Mouse (Mus musculus) inflammation-experienced regulatory T-cells, adult 6 months (primary cell): ENCODE results near the gene Adgrl1. TPM values are rescaled to one million over a fixed set of nuclear protein-coding genes. Genes with fewer than 3 reads are reported as not detected.

Experiments
- ATAC-seq: one replicate; pipeline ENCODE4 v1.8.0; 2017
- polyA plus RNA-seq, 3 experiments: library from polyadenylated mRNA; unstranded; fragments of 100-300 nt; shearing (Covaris generic); gene quantifications; one replicate each; pipeline ENCODE4 v1.2.1; 2017

Gene Adgrl1
- polyA plus RNA-seq = 10 to 100 TPM in 2 of 3 experiments, 1 to 10 TPM in 1; 5.1 to 13.8 (median 11.3) TPM

DNA sequence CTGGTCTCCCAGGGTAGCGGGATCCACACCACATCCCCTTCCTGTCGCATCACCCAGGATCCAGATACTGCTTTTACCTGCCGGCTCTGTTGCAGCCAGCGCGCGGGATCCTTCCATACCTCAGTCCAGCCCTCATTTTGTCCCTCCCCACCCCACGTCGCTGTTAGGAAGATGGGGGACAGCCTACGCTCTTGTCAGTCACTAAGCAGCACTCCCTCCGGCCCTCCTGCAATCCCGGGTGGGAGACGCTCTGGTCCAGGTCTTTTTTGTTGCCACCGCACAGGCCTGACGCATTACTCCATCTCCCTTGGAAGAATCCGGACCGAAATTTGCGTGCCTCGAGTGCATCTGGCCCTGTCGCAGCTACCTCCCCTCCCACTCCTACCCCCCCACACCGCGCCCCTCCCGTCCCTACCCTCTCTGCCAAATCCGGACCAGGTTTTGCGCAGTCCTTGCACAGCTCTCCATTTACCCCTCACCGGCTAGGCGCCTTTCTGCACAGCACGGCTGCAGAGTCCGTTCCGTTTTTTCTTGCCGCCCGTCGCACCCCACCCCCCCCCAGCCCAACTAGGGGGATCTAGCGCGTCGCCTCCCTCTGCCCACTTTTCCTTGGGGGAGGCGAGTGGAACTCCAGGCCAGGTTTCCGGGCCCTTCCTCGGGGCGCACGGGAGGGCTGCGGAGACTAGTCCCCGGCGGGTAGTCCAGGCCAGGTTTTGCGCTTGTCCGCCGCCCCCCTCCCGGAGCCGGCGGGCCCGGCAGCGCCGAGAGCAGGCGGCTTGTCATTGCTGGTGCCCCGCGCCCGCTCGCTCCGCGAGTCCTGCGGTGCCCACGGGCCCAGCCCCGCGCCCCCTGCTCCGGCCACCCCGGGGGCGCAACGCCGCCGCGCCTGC lies at the start of gene Adgrl1:
Gene Adgrl1, plus strand, starts transcription at position 743 of the 890 bp plus-strand sequence.
- peak; percentile 64 for ATAC-seq

DNA sequence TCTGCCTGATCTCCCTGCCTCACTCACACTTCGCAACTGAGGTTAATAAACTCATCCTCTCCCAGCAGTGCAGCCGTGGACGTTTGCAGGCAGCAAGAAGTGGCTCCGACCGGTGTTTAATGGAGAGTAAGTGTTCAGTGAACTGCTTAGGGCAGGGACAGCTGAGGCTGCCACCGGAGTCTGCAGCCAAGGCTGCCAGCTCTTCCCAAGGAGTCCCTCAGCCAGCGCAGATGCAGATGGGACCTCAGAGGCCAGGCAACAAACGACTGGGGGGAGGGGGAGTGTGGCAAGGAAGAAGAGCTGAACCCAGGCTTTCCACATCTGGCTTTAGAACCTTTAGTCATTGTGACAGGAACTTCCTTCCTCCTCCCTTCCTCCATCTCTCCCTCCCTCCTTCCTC lies 47.6 kb upstream of the Adgrl1 start:
- ATAC-seq = no peak

DNA sequence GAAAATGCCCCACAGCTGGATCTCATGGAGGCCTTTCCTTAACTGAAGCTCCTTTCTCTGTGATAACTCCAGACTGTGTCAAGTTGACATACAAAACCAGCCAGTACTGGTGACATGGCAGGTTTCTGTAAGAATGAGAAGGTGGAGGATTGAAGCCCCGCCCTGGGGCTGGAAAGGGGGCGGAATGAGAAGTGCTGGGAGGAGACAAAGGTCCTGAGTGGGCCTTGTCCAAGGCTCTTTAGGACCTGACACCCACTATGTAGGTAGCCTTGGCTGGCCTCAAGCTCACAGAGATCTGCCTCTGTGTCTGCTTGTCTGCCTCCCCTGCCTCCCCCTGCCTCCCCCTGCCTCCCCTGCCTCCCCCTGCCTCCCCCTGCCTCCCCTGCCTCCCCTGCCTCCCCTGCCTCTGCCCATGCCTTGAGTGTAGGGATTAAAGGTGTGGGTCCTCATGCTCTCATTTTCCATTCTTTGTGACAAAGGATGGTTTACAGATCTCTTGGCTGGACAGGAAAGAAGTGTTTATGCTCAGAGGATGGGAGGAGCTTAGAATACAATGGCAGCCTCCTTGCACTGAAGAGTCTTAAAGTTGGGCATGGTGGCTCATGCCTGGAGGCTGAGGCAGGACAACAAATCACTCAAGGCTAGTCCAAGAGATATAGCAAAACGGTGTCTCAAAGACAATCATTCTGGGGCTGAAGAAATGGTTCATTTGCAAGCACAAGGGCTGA lies 46.4 kb upstream of the Adgrl1 start:
- no peak for ATAC-seq

DNA sequence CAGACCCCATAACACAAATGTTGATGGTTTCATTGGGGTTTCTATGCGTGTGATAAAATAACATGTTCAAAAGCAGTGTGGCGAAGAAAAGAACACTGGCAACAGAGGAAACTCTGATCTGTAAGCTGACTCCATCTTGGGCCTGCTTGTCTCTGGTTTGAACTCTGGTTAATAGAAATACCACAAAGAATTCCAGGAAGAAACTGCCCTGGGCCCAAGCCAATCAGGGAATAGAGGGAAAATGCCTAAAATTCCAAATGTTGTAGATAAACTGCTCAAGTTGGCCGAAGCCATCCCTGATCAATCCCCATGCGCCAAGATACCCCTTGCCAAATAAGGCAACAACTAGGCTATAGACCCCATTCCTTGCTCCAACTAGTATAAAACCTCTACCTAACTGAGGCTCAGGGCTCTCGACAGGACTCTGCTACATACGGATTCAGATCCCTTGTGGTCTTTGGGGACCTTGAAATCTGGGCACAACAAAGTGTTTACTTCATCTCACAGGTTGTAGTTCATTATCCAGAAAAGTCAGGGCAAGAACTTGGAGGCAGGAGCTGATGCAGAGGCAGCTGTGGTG lies 43.3 kb upstream of the Adgrl1 start:
- no peak for ATAC-seq

DNA sequence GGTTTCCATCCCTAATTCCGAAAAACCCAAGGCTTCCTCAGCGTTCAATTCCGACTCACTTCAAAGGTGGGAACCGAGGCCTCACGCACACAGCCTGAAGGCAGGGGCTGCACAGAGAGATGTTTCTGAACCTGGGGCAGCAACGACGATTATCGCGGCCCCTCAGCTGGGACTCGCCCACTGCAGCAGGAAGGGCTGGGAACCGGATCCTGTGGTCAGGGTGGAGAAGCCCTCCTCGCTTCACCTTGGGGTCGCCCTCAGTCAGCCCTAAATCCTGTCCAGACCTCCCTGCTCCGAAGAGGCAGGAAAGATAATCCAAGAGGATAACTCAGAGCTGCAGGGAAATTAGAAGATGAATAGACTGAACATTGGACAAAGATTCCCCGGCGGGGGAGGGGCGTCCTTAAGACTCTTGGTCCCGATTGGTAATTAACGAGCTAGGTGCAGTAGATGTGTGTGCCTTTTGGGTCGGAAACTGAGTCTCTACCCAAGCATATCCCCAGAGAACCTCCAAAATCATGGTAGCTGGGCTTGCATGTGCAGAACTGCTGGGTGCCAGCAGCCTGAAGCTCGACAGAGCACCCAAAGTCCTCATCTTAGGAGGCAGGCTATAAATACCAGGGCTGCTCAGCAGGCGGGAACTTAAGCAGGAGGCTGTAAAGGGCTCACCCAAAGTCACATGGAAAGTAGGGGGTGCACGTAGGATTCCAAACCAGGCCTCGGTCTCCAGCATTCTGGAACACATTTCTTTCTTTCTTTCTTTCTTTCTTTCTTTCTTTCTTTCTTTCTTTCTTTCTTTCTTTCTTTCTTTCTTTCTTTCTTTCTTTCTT lies 37.3 kb upstream of the Adgrl1 start:
- ATAC-seq = no peak

DNA sequence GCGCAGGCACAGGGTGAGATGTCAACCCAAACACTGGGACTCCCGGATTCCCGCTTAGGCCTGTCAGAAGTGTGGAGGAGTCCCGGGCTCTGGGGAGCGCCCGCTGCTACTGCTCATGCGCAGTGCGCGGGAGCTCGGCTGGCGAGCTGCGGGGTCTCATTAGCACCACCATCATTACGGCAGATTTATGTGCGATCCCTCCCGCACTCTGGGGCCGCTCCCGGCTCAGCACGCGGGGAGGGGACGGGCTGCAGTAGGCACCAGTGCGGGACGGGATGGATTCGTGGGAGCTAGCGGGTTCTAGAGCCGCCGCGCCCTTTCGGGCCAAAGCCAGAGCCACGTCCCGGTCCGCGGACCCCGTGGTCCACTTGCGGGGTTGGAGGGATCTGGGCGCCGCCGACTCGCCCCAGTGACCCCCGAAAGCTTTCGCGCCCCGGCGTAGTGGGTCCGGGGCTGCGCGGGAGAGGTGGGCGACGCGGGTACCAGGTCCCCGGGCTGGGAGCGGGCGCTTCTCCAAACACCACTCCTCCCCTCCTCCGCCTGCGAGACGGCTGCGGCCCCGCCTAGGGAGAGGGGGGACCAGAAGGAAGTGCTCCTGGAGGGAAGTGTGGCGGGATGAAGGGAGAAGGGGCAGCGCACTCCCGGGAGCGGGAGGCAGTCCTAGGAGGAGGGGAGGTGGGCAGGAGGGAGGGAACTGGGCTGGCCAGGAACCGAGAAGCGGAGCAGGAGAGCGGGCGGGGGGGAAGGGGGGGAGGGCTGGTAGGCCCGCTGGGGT lies 24.8 kb upstream of the Adgrl1 start:
- ATAC-seq = no peak

DNA sequence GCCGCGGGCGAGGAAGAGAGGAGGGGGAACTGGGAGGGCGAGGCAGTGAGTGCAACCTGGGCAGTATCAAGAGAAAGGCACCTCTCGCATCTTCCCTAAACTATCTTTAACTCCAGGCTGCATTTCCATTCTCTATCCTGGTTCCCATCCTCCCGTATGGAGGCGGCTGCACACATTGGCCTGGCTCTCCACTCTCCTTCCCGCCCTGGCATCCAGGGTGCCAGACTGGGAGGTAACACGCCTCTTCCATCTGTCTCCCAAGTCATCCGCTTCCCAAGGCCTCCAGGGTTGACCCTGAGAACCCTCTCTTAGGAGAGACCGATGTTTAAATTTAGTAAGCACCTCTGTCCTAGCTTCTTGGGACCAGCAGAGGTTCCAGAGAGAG lies 24.3 kb upstream of the Adgrl1 start:
- no peak for ATAC-seq

DNA sequence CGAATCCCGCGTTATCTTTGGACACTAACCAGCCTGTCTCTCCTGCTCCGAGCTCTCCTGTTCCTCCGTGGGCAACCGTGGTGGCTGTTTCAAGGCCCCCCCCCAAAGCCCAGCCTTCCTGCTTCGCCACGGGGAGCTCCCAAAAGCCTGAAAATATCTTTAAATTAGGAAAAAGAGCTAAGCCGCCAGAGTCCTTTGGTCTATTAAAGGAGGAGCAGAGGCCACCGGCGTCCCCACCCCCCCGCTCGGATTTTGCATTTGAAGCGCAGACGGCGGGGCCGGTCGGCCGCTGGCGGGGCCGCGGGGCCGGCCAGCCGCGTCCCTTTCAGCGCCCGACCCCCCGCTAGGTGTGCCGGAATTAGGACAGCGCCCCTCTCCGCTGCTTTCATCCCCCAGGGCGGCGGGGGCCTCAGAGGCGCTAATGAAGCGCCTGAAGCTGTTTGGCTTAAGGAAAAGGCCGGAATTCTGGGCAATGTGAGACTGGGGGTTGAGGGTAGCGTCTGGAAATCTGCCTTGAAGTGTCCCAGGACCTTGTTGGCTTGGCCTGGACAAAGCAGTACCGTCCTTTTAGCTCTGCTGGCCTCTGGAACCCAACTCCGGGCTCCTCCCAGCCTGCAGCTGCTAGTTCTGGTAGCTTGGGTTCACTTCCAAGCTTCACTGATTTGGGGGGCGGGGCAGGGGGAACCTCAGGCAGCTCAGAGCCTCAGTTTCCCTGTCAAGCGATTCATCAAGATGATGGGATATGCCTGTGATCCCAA lies 23.6 kb upstream of the Adgrl1 start:
- ATAC-seq = no peak

DNA sequence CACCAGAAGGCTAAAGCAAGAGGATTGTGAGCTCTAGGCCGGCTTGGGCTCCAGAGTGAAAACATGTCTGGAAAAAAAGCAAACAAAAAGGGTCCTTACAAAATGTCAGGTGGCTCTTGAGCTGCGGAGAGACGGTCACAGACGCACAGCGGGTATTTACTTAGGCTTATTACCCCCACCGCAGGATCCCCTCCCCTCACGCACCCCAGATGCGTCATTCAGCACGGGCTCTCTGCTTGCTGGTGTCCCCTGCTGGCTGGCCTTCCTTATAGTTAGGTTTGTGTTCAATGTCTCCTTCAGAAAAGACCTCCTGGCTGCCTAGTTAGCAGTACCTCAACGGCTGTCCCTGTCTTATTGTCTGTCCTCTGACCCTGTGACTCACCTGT lies 23.1 kb upstream of the Adgrl1 start:
- no peak for ATAC-seq

DNA sequence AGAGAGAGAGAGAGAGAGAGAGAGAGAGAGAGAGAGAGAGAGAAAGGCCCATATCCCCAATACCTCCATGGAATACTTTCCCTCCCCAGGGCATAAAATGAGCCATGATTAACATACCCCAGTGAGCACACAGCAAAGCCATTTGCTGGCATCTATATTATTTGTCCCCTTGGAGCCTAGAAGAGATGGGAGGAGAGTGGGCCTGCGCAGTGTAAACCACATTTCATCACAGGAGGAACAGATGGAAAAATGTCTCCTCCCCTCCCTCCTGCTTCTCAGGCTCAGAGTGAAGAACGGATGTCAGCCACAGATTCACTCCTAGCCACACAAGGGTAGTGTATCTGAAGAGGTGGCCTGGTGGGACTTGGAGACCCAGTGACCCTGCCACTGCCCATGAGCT lies 11.5 kb upstream of the Adgrl1 start:
- no peak for ATAC-seq

DNA sequence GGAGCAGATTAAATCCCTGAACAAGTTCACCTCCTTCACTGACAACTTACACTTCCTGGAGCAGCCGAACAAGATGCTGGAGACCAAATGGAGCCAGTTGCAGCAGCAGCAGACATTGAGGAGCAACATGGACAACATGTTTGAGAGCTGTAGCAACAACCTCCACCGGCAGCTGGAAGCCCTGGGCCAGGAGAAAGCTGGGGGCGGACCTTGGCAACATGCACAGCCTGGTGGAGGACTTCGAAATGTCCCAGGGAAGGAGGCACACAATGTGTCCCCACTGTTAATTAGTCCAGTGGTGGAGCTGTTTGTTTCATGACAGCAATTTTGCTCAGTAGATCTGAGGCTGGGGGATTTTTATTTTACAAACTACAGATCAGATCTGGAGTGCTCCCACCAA lies 7.8 kb upstream of the Adgrl1 start:
- ATAC-seq = no peak

DNA sequence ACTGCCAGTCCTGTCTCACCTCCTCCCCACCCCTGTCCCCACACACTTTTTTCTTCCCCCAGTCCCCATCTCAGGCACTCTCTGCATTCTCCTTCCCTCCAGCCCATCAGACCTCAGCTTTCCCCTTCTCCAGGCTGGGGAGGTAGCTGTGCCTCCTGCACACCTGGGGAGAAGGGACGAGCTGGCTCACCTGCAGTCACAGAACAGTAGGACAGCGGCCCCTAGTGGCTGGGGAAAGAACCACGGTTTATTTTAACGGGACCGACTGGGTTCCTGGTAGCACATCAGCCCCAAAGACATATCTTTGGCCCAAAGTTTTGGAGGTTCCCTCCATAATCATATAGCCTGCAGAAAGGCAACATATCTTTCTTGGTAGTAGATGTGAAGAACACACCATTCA lies 6.0 kb upstream of the Adgrl1 start:
- ATAC-seq = peak; percentile 55

DNA sequence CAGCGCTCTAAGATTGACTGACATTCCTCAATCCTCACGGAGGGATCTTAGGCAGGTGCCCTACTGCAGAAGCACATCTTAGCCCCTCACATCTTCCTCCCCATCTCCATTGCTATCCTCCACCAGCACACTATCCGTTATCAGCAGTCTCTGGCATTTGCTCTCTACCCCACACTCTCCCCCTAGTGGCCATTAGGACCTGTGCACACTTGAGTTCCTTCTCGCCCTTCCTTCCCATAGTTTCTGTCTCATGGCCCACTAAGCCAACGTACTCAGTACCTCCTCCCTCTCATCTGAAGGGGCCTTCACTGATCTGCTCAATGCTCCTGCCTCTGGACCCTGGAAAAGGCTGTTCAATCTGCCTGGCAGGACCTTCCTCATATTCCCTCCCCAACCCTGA lies 4.0 kb upstream of the Adgrl1 start:
- ATAC-seq = peak; percentile 39

DNA sequence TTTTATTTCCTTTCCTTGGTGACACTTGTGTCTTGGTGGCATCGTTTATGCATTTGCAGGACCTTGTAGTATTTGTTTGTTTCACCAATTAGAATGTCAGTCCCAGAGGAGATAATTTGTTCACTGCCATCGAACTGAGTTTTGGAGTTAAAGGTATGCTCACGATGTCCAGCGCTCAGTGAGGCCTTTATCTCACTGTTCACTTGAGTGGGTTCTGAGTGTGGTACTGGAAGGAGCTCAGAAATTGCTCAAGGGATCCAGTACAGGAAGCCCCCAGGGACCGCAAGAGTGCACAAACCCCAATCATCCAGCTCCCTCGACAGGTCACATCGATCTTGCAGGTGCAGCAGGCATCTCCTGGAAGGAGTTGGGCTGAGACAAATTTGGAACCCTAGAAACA lies 3.4 kb upstream of the Adgrl1 start:
- no peak for ATAC-seq

DNA sequence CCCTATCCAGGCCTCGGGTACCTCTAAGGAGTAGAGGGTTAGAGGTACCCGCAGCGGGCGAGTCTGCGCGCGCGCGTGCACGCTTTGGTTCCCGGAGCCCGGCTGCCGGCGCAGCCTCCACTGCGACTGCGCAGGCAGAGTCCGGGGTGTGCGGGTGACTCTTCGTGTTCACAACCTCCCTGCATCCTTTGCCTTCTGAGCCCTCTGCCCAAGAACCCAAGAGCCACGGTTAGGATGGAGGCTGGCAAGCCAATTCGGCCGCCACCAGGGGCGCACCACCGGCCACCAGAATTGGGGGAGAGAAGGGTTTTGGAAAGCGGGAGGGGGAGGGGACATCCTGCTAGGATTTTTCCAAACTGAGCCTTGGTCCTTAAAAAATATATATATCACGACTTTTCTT lies 2.7 kb upstream of the Adgrl1 start:
- no peak for ATAC-seq

DNA sequence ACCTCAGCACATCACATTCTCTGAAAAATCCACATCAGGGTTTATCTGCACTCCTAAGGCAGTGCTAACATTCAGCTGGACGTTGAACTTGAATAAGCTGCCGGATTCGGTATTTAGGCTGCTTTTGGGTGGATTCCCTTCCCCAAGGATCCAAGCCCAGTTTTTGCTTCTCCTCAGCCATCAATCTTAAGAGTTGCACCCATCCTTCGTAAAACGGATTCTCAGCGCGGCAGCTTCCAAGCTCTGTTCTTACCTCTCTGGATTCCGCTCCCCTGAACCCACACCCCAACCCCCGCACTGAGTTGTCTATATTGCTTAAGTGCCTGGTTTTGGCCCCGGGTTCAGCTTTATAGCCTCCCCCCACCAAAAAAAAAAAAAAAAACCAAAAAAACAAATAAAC lies 1.4 kb upstream of the Adgrl1 start:
- ATAC-seq = no peak

DNA sequence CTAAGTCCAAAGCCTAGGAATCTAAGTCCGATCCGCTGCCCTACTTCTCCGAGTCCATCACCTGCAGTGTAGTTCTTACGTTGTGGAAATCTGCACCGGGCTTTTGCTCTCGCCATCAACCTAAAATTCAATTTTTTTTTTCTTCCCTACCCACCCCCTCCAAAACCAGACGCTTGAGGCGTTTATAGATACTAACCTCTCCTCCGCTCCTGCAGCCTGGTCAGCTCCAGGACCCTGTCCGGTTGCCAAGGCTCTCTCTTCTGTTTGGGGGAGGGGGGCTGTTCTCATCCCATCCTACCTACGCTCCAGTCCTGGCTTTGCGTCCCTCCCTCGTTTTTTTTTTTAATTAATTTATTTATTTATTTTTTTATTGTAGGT lies 931 bp upstream of the Adgrl1 start:
- peak; percentile 36 for ATAC-seq

DNA sequence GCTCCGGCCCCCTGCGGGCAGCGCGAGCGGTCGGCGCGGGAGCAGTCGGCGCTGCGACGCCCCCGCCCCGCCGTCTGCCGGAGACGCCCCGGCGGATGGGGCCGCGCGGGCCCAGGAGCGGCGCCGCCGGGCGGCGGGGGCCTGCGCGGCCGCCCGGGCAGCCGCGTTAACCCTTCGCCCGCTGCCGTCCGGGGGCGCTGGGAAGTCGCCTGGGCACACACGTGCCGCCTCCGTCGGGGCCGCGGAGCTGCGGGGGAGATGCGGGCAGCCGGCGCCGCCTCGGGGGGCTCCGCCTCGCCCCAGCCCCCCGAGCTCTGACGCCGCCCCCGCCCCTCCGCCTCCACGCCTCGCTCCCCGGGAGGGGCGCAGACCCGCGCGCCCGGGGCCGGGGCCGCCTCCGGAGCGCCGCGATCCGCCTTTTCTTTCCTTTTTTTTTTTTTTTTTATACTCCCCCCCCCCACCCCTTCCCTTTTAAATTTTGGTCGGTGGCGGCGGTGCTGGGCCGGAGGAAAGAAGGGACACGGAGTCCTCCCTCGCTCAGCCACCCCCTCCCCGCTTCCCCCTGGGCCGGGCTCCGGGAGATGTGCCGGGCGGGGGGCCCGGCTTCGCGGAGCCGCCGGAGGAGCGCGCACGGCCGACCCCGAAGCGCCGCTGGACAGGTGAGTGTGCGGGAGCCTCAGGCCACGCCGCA lies 506 bp downstream of the Adgrl1 start:
- ATAC-seq = peak; percentile 19

DNA sequence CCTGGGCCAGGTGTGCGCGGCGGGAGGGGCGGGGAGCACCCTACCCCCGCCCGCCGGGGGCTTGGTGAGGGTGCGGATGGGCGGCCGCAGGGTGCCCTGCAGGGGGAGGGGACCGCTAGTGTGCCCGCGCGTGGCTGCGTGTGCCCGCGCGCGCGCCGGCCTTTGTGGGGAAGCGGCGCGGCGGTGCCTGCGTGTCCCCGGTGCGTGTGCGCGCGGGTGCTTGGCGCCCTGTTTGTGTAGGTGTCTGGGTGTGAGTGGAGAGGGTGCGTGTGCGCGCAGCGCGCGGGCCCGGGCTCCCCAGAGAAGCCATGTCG lies 1.0 kb downstream of the Adgrl1 start:
- no peak for ATAC-seq

DNA sequence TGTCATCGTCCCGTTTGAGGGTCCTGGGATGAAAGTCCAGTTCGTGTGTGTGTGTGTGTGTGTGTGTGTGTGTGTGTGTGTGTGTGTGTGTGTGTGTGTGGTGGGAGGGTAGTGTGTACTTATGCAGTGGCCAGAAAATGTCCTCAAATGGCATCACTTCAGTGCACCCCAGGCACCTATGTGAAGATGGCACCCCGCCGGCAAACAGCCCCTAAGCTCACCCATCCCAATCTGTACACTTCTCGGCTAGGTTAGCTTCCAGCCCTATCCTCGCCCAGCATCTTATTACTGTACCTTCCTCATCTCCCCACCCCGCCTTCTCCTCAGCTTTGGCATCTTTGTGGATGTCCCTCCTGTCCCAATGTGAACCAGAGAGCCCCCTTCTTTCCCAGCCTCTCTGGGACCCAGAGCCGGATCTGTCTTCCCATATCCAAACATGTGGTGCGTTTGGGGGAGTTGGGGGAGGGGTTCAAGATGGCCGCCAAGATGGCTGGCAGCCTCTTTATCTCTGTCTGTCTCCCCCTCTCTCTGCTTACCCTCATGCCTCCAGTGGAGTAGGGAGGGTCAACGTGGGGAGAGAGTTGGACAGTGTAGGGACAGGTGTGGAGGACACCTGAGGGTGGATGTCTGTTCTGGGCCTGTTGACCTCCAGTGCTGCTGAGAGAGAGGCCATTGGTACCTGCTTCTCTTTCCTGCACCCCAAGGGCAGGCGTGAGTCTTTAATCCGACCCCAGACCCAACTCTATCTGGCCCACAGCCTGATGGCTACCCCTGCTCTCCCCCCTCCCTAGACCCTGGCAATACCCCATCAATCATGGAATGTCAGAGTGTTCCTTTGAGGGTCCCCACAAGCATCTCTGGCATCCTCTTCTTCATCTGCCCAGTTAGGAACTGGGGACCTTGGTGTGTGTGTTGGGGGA lies 1.9 kb downstream of the Adgrl1 start:
- ATAC-seq = no peak
